Mouse (Mus musculus): ENCODE measurements at regions not wholly inside any gene's neighbourhood (a gene's known extent, or its start where the extent isn't known, plus 50 kb on each side); places are given as distances from the start of the nearest gene placed in this dataset.

- dilution Hi-C loops (cut with MboI; ENCODE audit: extremely low pct_ligation_motif_present, extremely low pct_unique_long_range_greater_than_20kb, low sequenced_read_pairs) = no loop called here
- Histone ChIP-seq H3K79me2 (replicated peaks; ENCODE audit: control insufficient read depth, extremely low read depth, insufficient read depth, poor library complexity, severe bottlenecking) (no peaks in the 10 kb centered on the region), H3K4me2 (ENCODE audit: insufficient read depth, low read depth, poor library complexity, severe bottlenecking) (no peak overlapping the region), H3K27me3 (replicated peaks) (no peaks in the 10 kb centered on the region), H3K36me3 (replicated peaks in 1 of 2; ENCODE audit: control insufficient read depth in 1 of 2, insufficient read depth in 1 of 2, low read length in 1 of 2) (no peaks in the 10 kb centered on the region), H3K4me3 (replicated peaks in 1 of 3; ENCODE audit: low read depth in 2 of 3, low read length in 2 of 3, poor library complexity in 1 of 3) (no peak overlapping the region), H3K9me3 (replicated peaks; ENCODE audit: low read length) (no peaks in the 10 kb centered on the region), H3K4me1 (ENCODE audit: control insufficient read depth in 1 of 2, insufficient read depth in 2 of 2) (no peaks in the 10 kb centered on the region), H3K9ac (ENCODE audit: insufficient read depth, low read depth) (no peak overlapping the region), H3K27ac (ENCODE audit: insufficient read depth, low read depth) (no peak overlapping the region)
- TF ChIP-seq MAFK (IDR thresholded peaks at IDR 0.05; ENCODE audit: insufficient replicate concordance, low read length) (no peak), ETS1 (conservative IDR thresholded peaks at IDR 0.05; ENCODE audit: low read depth, low read length) (no peak), TBP (conservative IDR thresholded peaks at IDR 0.05; ENCODE audit: low read depth, low read length) (no peak), CTCF (conservative IDR thresholded peaks at IDR 0.05 in 1 of 2, IDR thresholded peaks at IDR 0.05 in 1 of 2; ENCODE audit: low read depth in 2 of 2, low read length in 2 of 2) (no peak), POLR2A (IDR thresholded peaks at IDR 0.05; ENCODE audit: low read depth, low read length) (no peak), ZC3H11A (IDR thresholded peaks at IDR 0.05; ENCODE audit: low read depth, low read length) (no peak)
- in situ Hi-C loops (cut with MboI; ENCODE audit: low pct_ligation_motif_present, low pct_unique_long_range_greater_than_20kb, low sequenced_read_pairs) = loop anchor here (25.0 kb wide), 1 partner anchor 170 kb away; no protein-coding TSS in a partner anchor
- no peak for DNase-seq (ENCODE audit: extremely low read depth)
Measured at GRCm38 (mm10) chr6:51156836-51157370, 275.6 kb upstream of the Nfe2l3 start.

- no peak for DNase-seq (ENCODE audit: extremely low read depth)
- H3K79me2 ChIP-seq (replicated peaks; ENCODE audit: control insufficient read depth, extremely low read depth, insufficient read depth, poor library complexity, severe bottlenecking) = no peaks in the 10 kb centered on the region
Measured at GRCm38 (mm10) chr6:51161149-51161548, 271.3 kb upstream of the Nfe2l3 start.

GRCm38 (mm10) chr6:51162208-51163082 lies 270.0 kb upstream of the Nfe2l3 start:
- Histone ChIP-seq H3K4me3 (replicated peaks in 1 of 3; ENCODE audit: low read depth in 2 of 3, low read length in 2 of 3, poor library complexity in 1 of 3) (no peak overlapping the region), H3K9ac (ENCODE audit: insufficient read depth, low read depth) (no peak overlapping the region), H3K4me2 (ENCODE audit: insufficient read depth, low read depth, poor library complexity, severe bottlenecking) (no peak overlapping the region), H3K4me1 (ENCODE audit: control insufficient read depth in 1 of 2, insufficient read depth in 2 of 2) (no peaks in the 10 kb centered on the region), H3K79me2 (replicated peaks; ENCODE audit: control insufficient read depth, extremely low read depth, insufficient read depth, poor library complexity, severe bottlenecking) (no peaks in the 10 kb centered on the region), H3K27me3 (replicated peaks) (no peaks in the 10 kb centered on the region), H3K27ac (ENCODE audit: insufficient read depth, low read depth) (no peak overlapping the region), H3K36me3 (replicated peaks in 1 of 2; ENCODE audit: control insufficient read depth in 1 of 2, insufficient read depth in 1 of 2, low read length in 1 of 2) (no peaks in the 10 kb centered on the region), H3K9me3 (replicated peaks; ENCODE audit: low read length) (no peaks in the 10 kb centered on the region)
- DNase-seq (ENCODE audit: extremely low read depth) = no peak
- in situ Hi-C loops (cut with MboI; ENCODE audit: low pct_ligation_motif_present, low pct_unique_long_range_greater_than_20kb, low sequenced_read_pairs) (loop anchor here (25.0 kb wide), 1 partner anchor 175 kb away; no protein-coding TSS in a partner anchor), dilution Hi-C loops (cut with MboI; ENCODE audit: extremely low pct_ligation_motif_present, extremely low pct_unique_long_range_greater_than_20kb, low sequenced_read_pairs) (no loop called here)
- TF ChIP-seq POLR2A (IDR thresholded peaks at IDR 0.05; ENCODE audit: low read depth, low read length) = no peak
- no peak for TF ChIP-seq ZKSCAN1 (IDR thresholded peaks at IDR 0.05; ENCODE audit: borderline replicate concordance, low read depth, low read length)
- TF ChIP-seq CHD1 (IDR thresholded peaks at IDR 0.05; ENCODE audit: low read depth, low read length) = no peak
- TF ChIP-seq MAZ (IDR thresholded peaks at IDR 0.05; ENCODE audit: low read depth, low read length) = no peak
- TF ChIP-seq NRF1 (IDR thresholded peaks at IDR 0.05; ENCODE audit: low read depth, low read length) = no peak
- no peak for TF ChIP-seq SIN3A (IDR thresholded peaks at IDR 0.05; ENCODE audit: low read length)
- no peak for TF ChIP-seq SMC3 (IDR thresholded peaks at IDR 0.05; ENCODE audit: low read depth, low read length)
- no peak for TF ChIP-seq KAT2A (IDR thresholded peaks at IDR 0.05; ENCODE audit: insufficient replicate concordance, low read length)
- TF ChIP-seq E2F4 (IDR thresholded peaks at IDR 0.05; ENCODE audit: insufficient replicate concordance, low read depth, low read length) = no peak
- TF ChIP-seq CHD2 (IDR thresholded peaks at IDR 0.05; ENCODE audit: low read length) = no peak
- TF ChIP-seq UBTF (IDR thresholded peaks at IDR 0.05; ENCODE audit: low read depth, low read length) = no peak

More at GRCm38 (mm10) chr6:51161149-51161548, 271.3 kb upstream of the Nfe2l3 start:
- Histone ChIP-seq H3K9me3 (replicated peaks; ENCODE audit: low read length) (no peaks in the 10 kb centered on the region), H3K27ac (ENCODE audit: insufficient read depth, low read depth) (no peak overlapping the region), H3K36me3 (replicated peaks in 1 of 2; ENCODE audit: control insufficient read depth in 1 of 2, insufficient read depth in 1 of 2, low read length in 1 of 2) (no peaks in the 10 kb centered on the region), H3K4me3 (replicated peaks in 1 of 3; ENCODE audit: low read depth in 2 of 3, low read length in 2 of 3, poor library complexity in 1 of 3) (no peak overlapping the region), H3K9ac (ENCODE audit: insufficient read depth, low read depth) (no peak overlapping the region), H3K4me1 (ENCODE audit: control insufficient read depth in 1 of 2, insufficient read depth in 2 of 2) (no peaks in the 10 kb centered on the region), H3K27me3 (replicated peaks) (no peaks in the 10 kb centered on the region), H3K4me2 (ENCODE audit: insufficient read depth, low read depth, poor library complexity, severe bottlenecking) (no peak overlapping the region)
- no peak for TF ChIP-seq JUN (IDR thresholded peaks at IDR 0.05; ENCODE audit: insufficient read depth, low read depth, low read length)
- in situ Hi-C loops (cut with MboI; ENCODE audit: low pct_ligation_motif_present, low pct_unique_long_range_greater_than_20kb, low sequenced_read_pairs) (loop anchor here (25.0 kb wide), 1 partner anchor 174 kb away; no protein-coding TSS in a partner anchor), dilution Hi-C loops (cut with MboI; ENCODE audit: extremely low pct_ligation_motif_present, extremely low pct_unique_long_range_greater_than_20kb, low sequenced_read_pairs) (no loop called here)
